Mouse (Mus musculus): ENCODE data around the gene Pfdn2. TPM values are rescaled to one million over a fixed set of nuclear protein-coding genes. Genes with fewer than 3 reads are reported as not detected.

The Pfdn2 gene
- total and polyA plus RNA-seq, 2 experiments from 2014 or later = 9.3 to 94.7 TPM

GRCm38 (mm10) chr1:171355812-171356340, 10.4 kb downstream of the Pfdn2 start:
- whole genome bisulfite sequencing = 77% methylated on average over 5 of the region's 5 CpGs
- no peak overlapping the region for H3K9ac ChIP-seq (replicated peaks; ENCODE audit: low read depth, low read length)
- no peaks in the 10 kb centered on the region for H3K4me1 ChIP-seq (ENCODE audit: control insufficient read depth, insufficient read depth)
- TF ChIP-seq CTCF (IDR thresholded peaks at IDR 0.05; ENCODE audit: low read depth) (peak; percentile 46), EP300 (IDR thresholded peaks at IDR 0.05; ENCODE audit: low read depth) (no peak)
- H3K27me3 ChIP-seq (ENCODE audit: control insufficient read depth, insufficient read depth, low read length) = no peaks in the 10 kb centered on the region
- H3K9me3 ChIP-seq (replicated peaks; ENCODE audit: control insufficient read depth, low read length) = no peaks in the 10 kb centered on the region
- no peak for ATAC-seq (ENCODE audit: insufficient read depth, low read depth)
- peak; percentile 28 for DNase-seq (ENCODE audit: low spot score)
- H3K4me3 ChIP-seq (ENCODE audit: low read depth, low read length) = no peak overlapping the region
- H3K4me2 ChIP-seq (ENCODE audit: low read depth, low read length) = no peak overlapping the region
- H3K27ac ChIP-seq (ENCODE audit: low read depth) = no peak overlapping the region
- peaks cover 21% of the 10 kb centered on the region for H3K36me3 ChIP-seq (replicated peaks; ENCODE audit: control insufficient read depth, insufficient read depth, low read length)

GRCm38 (mm10) chr1:171356814-171357213, 11.3 kb downstream of the Pfdn2 start:
- no peak overlapping the region for H3K4me3 ChIP-seq (ENCODE audit: low read depth, low read length)
- no peaks in the 10 kb centered on the region for H3K27me3 ChIP-seq (ENCODE audit: control insufficient read depth, insufficient read depth, low read length)
- no peaks in the 10 kb centered on the region for H3K4me1 ChIP-seq (ENCODE audit: control insufficient read depth, insufficient read depth)
- H3K9ac ChIP-seq (replicated peaks; ENCODE audit: low read depth, low read length) = no peak overlapping the region
- H3K36me3 ChIP-seq (replicated peaks; ENCODE audit: control insufficient read depth, insufficient read depth, low read length) = peaks cover 21% of the 10 kb centered on the region
- TF ChIP-seq EP300 (IDR thresholded peaks at IDR 0.05; ENCODE audit: low read depth) = no peak
- no peak for TF ChIP-seq CTCF (IDR thresholded peaks at IDR 0.05; ENCODE audit: low read depth)
- WGBS = 88% methylated on average over 2 of the region's 2 CpGs
- H3K4me2 ChIP-seq (ENCODE audit: low read depth, low read length) = no peak overlapping the region
- ATAC-seq (ENCODE audit: insufficient read depth, low read depth) (no peak), DNase-seq (ENCODE audit: low spot score) (no peak)
- no peak overlapping the region for H3K27ac ChIP-seq (ENCODE audit: low read depth)
- no peaks in the 10 kb centered on the region for H3K9me3 ChIP-seq (replicated peaks; ENCODE audit: control insufficient read depth, low read length)

GRCm38 (mm10) chr1:171358421-171358820, 13.0 kb downstream of the Pfdn2 start:
- WGBS = 68% methylated on average over 4 of the region's 4 CpGs

GRCm38 (mm10) chr1:171360253-171360652, 14.8 kb downstream of the Pfdn2 start:
- H3K4me1 ChIP-seq (ENCODE audit: control insufficient read depth, insufficient read depth) = no peaks in the 10 kb centered on the region
- H3K27me3 ChIP-seq (ENCODE audit: control insufficient read depth, insufficient read depth, low read length) = no peaks in the 10 kb centered on the region
- peak overlapping the region; percentile 69 for H3K4me2 ChIP-seq (ENCODE audit: low read depth, low read length)
- DNase-seq (ENCODE audit: low spot score) (no peak), ATAC-seq (ENCODE audit: insufficient read depth, low read depth) (peak; percentile 10; the same call in 1 of the 2 replicates)
- TF ChIP-seq CTCF (IDR thresholded peaks at IDR 0.05; ENCODE audit: low read depth) = no peak
- TF ChIP-seq EP300 (IDR thresholded peaks at IDR 0.05; ENCODE audit: low read depth) = no peak
- H3K9me3 ChIP-seq (replicated peaks; ENCODE audit: control insufficient read depth, low read length) = no peaks in the 10 kb centered on the region
- H3K27ac ChIP-seq (ENCODE audit: low read depth) = no peak overlapping the region
- H3K36me3 ChIP-seq (replicated peaks; ENCODE audit: control insufficient read depth, insufficient read depth, low read length) = peaks cover 21% of the 10 kb centered on the region
- H3K9ac ChIP-seq (replicated peaks; ENCODE audit: low read depth, low read length) = 0 out of 2 replicates have a peak overlapping the region, but pooled peaks have one; percentile 47
- H3K4me3 ChIP-seq (ENCODE audit: low read depth, low read length) = peak overlapping the region; percentile 55
- WGBS = 21% methylated on average over 26 of the region's 26 CpGs

More at GRCm38 (mm10) chr1:171358421-171358820, 13.0 kb downstream of the Pfdn2 start:
- H3K9me3 ChIP-seq (replicated peaks; ENCODE audit: control insufficient read depth, low read length) = no peaks in the 10 kb centered on the region
- H3K27ac ChIP-seq (ENCODE audit: low read depth) = no peak overlapping the region
- DNase-seq (ENCODE audit: low spot score) (peak; percentile 40), ATAC-seq (ENCODE audit: insufficient read depth, low read depth) (no peak)
- H3K36me3 ChIP-seq (replicated peaks; ENCODE audit: control insufficient read depth, insufficient read depth, low read length) = peaks cover 21% of the 10 kb centered on the region
- H3K27me3 ChIP-seq (ENCODE audit: control insufficient read depth, insufficient read depth, low read length) = no peaks in the 10 kb centered on the region
- H3K9ac ChIP-seq (replicated peaks; ENCODE audit: low read depth, low read length) = no peak overlapping the region
- H3K4me2 ChIP-seq (ENCODE audit: low read depth, low read length) = no peak overlapping the region
- TF ChIP-seq EP300 (IDR thresholded peaks at IDR 0.05; ENCODE audit: low read depth) (no peak), CTCF (IDR thresholded peaks at IDR 0.05; ENCODE audit: low read depth) (peak; percentile 83)
- no peaks in the 10 kb centered on the region for H3K4me1 ChIP-seq (ENCODE audit: control insufficient read depth, insufficient read depth)
- H3K4me3 ChIP-seq (ENCODE audit: low read depth, low read length) = no peak overlapping the region

- peak within 1 kb of the TSS; percentile 55 for H3K4me3 ChIP-seq (ENCODE audit: low read depth, low read length)
- peaks cover 21% of the 10 kb centered on the region for H3K36me3 ChIP-seq (replicated peaks; ENCODE audit: control insufficient read depth, insufficient read depth, low read length)
- H3K27me3 ChIP-seq (ENCODE audit: control insufficient read depth, insufficient read depth, low read length) = no peaks in the 10 kb centered on the region
- ATAC-seq (ENCODE audit: insufficient read depth, low read depth) = peak; percentile 92
- TF ChIP-seq CTCF (IDR thresholded peaks at IDR 0.05; ENCODE audit: low read depth) (no peak), EP300 (IDR thresholded peaks at IDR 0.05; ENCODE audit: low read depth) (no peak)
- H3K27ac ChIP-seq (ENCODE audit: low read depth) = peak within 1 kb of the TSS; percentile 16; the same call in 1 of the 2 replicates
- DNase-seq (ENCODE audit: low spot score) = peak; percentile 94
- peak within 1 kb of the TSS; percentile 69 for H3K4me2 ChIP-seq (ENCODE audit: low read depth, low read length)
- no peaks in the 10 kb centered on the region for H3K9me3 ChIP-seq (replicated peaks; ENCODE audit: control insufficient read depth, low read length)
- H3K9ac ChIP-seq (replicated peaks; ENCODE audit: low read depth, low read length) = peak within 1 kb of the TSS; percentile 47
- H3K4me1 ChIP-seq (ENCODE audit: control insufficient read depth, insufficient read depth) = no peaks in the 10 kb centered on the region
- 4% methylated on average over 21 of the region's 21 CpGs for WGBS
Observed at GRCm38 (mm10) chr1:171360656-171361055, 15.2 kb downstream of the Pfdn2 start, which contains the start of gene Klhdc9. Klhdc9 (minus strand) TSS chr1:171360798.
